Comparison of ENCODE assay signal across 10 mouse cellular contexts in the genomic region with DNA sequence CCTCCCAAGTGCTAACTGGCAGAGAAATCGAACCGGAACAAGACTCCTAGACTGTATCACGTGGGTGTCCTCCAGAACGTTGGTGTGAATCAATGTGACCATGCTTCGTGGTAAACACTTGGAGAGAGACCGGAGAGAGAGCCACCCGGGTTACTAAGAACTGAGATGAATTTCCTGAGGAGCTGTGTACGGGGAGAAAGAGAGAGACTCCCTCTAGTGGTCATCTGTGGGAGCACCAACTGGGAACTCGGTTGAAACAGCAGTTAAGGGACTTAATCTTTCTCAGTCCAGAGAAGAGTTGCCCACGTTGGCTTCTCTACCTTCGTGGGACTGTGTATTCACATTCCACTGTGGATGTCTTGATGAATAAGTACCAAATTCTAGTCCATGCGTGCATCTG. TPM values are rescaled to one million over a fixed set of nuclear protein-coding genes. Genes with fewer than 3 reads are reported as not detected.
DNase-seq lines count a peak whose midpoint lies in the region; ATAC-seq and TF ChIP-seq lines count a peak whose summit lies in the region.
"Had no signal": no experiment of that assay in that cellular context is flagged by ENCODE, and none has a peak within 500 bp of the region (broad histone marks: within the 10 kb centered on the region; RNA-seq: fewer than 3 reads in every experiment).

No protein-coding gene starts in this region.

- H3K4me2 ChIP-seq in hindbrain, embryonic 13.5 days = no peak overlapping the region
- no peak overlapping the region for H3K4me2 ChIP-seq in neural tube, embryonic 11.5 days (ENCODE audit: low read depth)
- H3K4me2 ChIP-seq: embryonic facial prominence, embryonic 13.5 days had no signal

- TF ChIP-seq CTCF in ES-Bruce4 (IDR thresholded peaks at IDR 0.05; ENCODE audit: low read depth, low read length) = peak; percentile 37

- H3K4me1 ChIP-seq in hindbrain, embryonic 10.5 days (replicated peaks) = no peaks in the 10 kb centered on the region
- H3K4me1 ChIP-seq in hindbrain, embryonic 13.5 days (replicated peaks) = no peaks in the 10 kb centered on the region
- H3K4me1 ChIP-seq in ES-Bruce4 (ENCODE audit: control insufficient read depth, insufficient read depth, low read length) = no peaks in the 10 kb centered on the region
- no peaks in the 10 kb centered on the region for H3K4me1 ChIP-seq in neural tube, embryonic 11.5 days (ENCODE audit: control insufficient read depth, insufficient read depth, low read length)
- H3K4me1 ChIP-seq: embryonic facial prominence, embryonic 13.5 days had no signal

- H3K36me3 ChIP-seq in hindbrain, embryonic 10.5 days = no peaks in the 10 kb centered on the region
- H3K36me3 ChIP-seq in hindbrain, embryonic 13.5 days = no peaks in the 10 kb centered on the region
- no peaks in the 10 kb centered on the region for H3K36me3 ChIP-seq in ES-Bruce4 (ENCODE audit: control insufficient read depth, insufficient read depth, low read length, poor library complexity, severe bottlenecking)
- no peaks in the 10 kb centered on the region for H3K36me3 ChIP-seq in neural tube, embryonic 11.5 days (ENCODE audit: control insufficient read depth, insufficient read depth, low read length)
- H3K36me3 ChIP-seq: embryonic facial prominence, embryonic 13.5 days had no signal

- H3K27me3 ChIP-seq in hindbrain, embryonic 10.5 days (ENCODE audit: insufficient read depth, poor library complexity, severe bottlenecking) = no peaks in the 10 kb centered on the region
- H3K27me3 ChIP-seq in hindbrain, embryonic 13.5 days = no peaks in the 10 kb centered on the region
- no peaks in the 10 kb centered on the region for H3K27me3 ChIP-seq in ES-Bruce4 (ENCODE audit: control insufficient read depth, insufficient read depth, low read length, poor library complexity, severe bottlenecking)
- H3K27me3 ChIP-seq in neural tube, embryonic 11.5 days (ENCODE audit: control insufficient read depth, insufficient read depth, low read length) = no peaks in the 10 kb centered on the region
- H3K27me3 ChIP-seq: embryonic facial prominence, embryonic 13.5 days had no signal

- DNase-seq in hindbrain, embryonic 10.5 days (ENCODE audit: low spot score) = peak; percentile 31
- peak; percentile 34 for DNase-seq in c-Kit-negative CD71-positive TER-119-positive erythroid progenitor cells, embryonic 14.5 days (ENCODE audit: low read depth, low spot score)
- peak; percentile 29 to 56 for DNase-seq in frontal cortex, postnatal 25 days (ENCODE audit: low spot score in 2 of 2)
- peak; percentile 36 to 45 for DNase-seq in layer of hippocampus, postnatal 36 days
- DNase-seq in neural tube, embryonic 11.5 days (ENCODE audit: low spot score) = peak; percentile 30
- peak; percentile 69 for DNase-seq in thymus, postnatal 14 days

- no peak for TF ChIP-seq EP300 in ES-Bruce4 (IDR thresholded peaks at IDR 0.05; ENCODE audit: insufficient read depth, low read depth, low read length)

- no peak for ATAC-seq in hindbrain, embryonic 13.5 days (ENCODE audit: low FRiP score)
- no peak for ATAC-seq in neural tube, embryonic 11.5 days (ENCODE audit: insufficient read depth, low FRiP score, low TSS enrichment)

- 55% methylated on average over 12 of the region's 12 CpGs for WGBS in hindbrain, embryonic 10.5 days
- WGBS in hindbrain, embryonic 13.5 days = 50% methylated on average over 12 of the region's 12 CpGs
- 55% methylated on average over 12 of the region's 12 CpGs for WGBS in neural tube, embryonic 11.5 days

- H3K27ac ChIP-seq in hindbrain, embryonic 10.5 days = no peak overlapping the region
- H3K27ac ChIP-seq in hindbrain, embryonic 13.5 days = no peak overlapping the region
- no peak overlapping the region for H3K27ac ChIP-seq in ES-Bruce4 (ENCODE audit: insufficient read depth, low read length)
- no peak overlapping the region for H3K27ac ChIP-seq in neural tube, embryonic 11.5 days (ENCODE audit: low read depth, low read length)
- H3K27ac ChIP-seq: embryonic facial prominence, embryonic 13.5 days had no signal

- H3K9me3 ChIP-seq in hindbrain, embryonic 10.5 days = no peaks in the 10 kb centered on the region
- H3K9me3 ChIP-seq in hindbrain, embryonic 13.5 days = 0 out of 2 replicates have a peak, but pooled peaks cover 8% of the 10 kb centered on the region
- H3K9me3 ChIP-seq in ES-Bruce4 (replicated peaks; ENCODE audit: control insufficient read depth, insufficient read depth, low read length, poor library complexity, severe bottlenecking) = no peaks in the 10 kb centered on the region
- H3K9me3 ChIP-seq in neural tube, embryonic 11.5 days (ENCODE audit: control insufficient read depth, low read length) = no peaks in the 10 kb centered on the region
- H3K9me3 ChIP-seq: embryonic facial prominence, embryonic 13.5 days had no signal

- TF ChIP-seq POLR2A in ES-Bruce4 (IDR thresholded peaks at IDR 0.05; ENCODE audit: insufficient read depth, low read length) = no peak

- no peak overlapping the region for H3K4me3 ChIP-seq in hindbrain, embryonic 10.5 days
- H3K4me3 ChIP-seq in hindbrain, embryonic 13.5 days = no peak overlapping the region
- no peak overlapping the region for H3K4me3 ChIP-seq in ES-Bruce4 (ENCODE audit: low read depth, low read length)
- no peak overlapping the region for H3K4me3 ChIP-seq in neural tube, embryonic 11.5 days (ENCODE audit: low read depth, low read length)
- H3K4me3 ChIP-seq: embryonic facial prominence, embryonic 13.5 days; megakaryocyte, embryonic 14.5 days had no signal

- H3K9ac ChIP-seq in hindbrain, embryonic 13.5 days = no peak overlapping the region
- no peak overlapping the region for H3K9ac ChIP-seq in ES-Bruce4 (ENCODE audit: low read depth, poor library complexity, severe bottlenecking)
- no peak overlapping the region for H3K9ac ChIP-seq in neural tube, embryonic 11.5 days (ENCODE audit: low read length)
- H3K9ac ChIP-seq: embryonic facial prominence, embryonic 13.5 days had no signal

RNA-seq across cellular contexts. Expression of a gene that starts 53.3 kb away (rescaled TPM):
- polyA plus RNA-seq in hindbrain, embryonic 10.5 days (2016; fragmentation: Nextera tagmentation; extraction: Ambion mirVana) = 95.9 and 106 TPM in 2 replicates
- 116 and 126 TPM in 2 replicates for polyA plus RNA-seq in hindbrain, embryonic 13.5 days (2015; fragmentation: Nextera tagmentation; extraction: Ambion mirVana)
- polyA plus RNA-seq in ES-Bruce4 (2011; ENCODE audit: insufficient read depth, insufficient read length, low read depth, missing spikeins) = 67.2 and 72.1 TPM in 2 replicates
- total RNA-seq in layer of hippocampus, postnatal 36 days (2021) = 10 to 100 TPM; 67.6 to 71.4 TPM
- 137 and 141 TPM in 2 replicates for polyA plus RNA-seq in neural tube, embryonic 11.5 days (2014; fragmentation: Nextera tagmentation; extraction: Ambion mirVana)
